Mouse (Mus musculus) bone marrow macrophage, adult 2 months (primary cell): Measurements from ENCODE around the gene Col6a6.

ENCODE experiments used
- CTCF ChIP-seq: IDR thresholded peaks from 2 replicates; pipeline ENCODE4 v1.5.1; 2012; ENCODE audit warnings: low read depth, mild to moderate bottlenecking, low read length, moderate library complexity
- POLR2A ChIP-seq: IDR thresholded peaks from 2 replicates; pipeline ENCODE4 v1.6.1; 2012; ENCODE audit warnings: mild to moderate bottlenecking, low read depth, low read length, borderline replicate concordance

DNA sequence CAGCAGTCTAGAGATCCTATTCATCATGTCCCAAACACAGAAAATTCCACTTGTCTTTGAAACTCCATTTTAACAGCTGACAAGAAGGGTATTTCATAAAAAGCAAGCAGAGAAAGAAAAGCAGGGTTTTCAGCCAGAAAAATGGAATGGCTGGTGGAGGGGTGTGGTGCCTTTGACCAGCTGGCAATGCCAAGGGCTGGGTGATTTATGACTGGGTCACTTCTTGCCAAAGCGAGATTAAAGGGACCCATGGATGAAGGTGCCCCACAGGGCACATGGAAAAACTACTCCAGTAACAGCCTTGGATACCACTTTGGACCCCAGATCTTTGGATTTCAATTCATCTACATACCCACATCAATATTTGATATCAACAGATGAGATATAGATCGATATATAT, 93.3 kb downstream of the Col6a6 start:
- TF ChIP-seq CTCF (no peak), POLR2A (no peak)
